Mouse (Mus musculus): ENCODE data around the gene Upb1. TPM values are rescaled to one million over a fixed set of nuclear protein-coding genes. Genes with fewer than 3 reads are reported as not detected.

Gene Upb1
- total RNA-seq, 1 experiment from 2014 or later: 0.36 TPM

Other genes starting within 250 kb of the Upb1 start
- gene Specc1l, start 189.0 kb upstream of the Upb1 start, total RNA-seq (2021): 53.3 and 63.5 TPM in 2 replicates
- 3.4 and 4.3 TPM in 2 replicates for gene Adora2a, start 84.2 kb upstream of the Upb1 start, total RNA-seq (2021)
- 82.5 and 104 TPM in 2 replicates for gene Snrpd3, start 116.4 kb downstream of the Upb1 start, total RNA-seq (2021)
- 28.8 and 32.0 TPM in 2 replicates for gene Gucd1, start 116.9 kb downstream of the Upb1 start, total RNA-seq (2021)
- gene Lrrc75b, start 159.2 kb downstream of the Upb1 start, total RNA-seq (2021): 0.67 TPM in 1 of 2 replicates, not detected in the other
- not detected in 2 replicates for gene Ggt1, start 160.5 kb downstream of the Upb1 start, total RNA-seq (2021)
- 5.9 and 6.8 TPM in 2 replicates for gene Ggt5, start 188.2 kb downstream of the Upb1 start, total RNA-seq (2021)
- gene Susd2, start 242.9 kb downstream of the Upb1 start, total RNA-seq (2021): 5.9 and 8.9 TPM in 2 replicates